Mouse (Mus musculus) forebrain, embryonic 15.5 days (tissue): Measurements from ENCODE around the gene Osbpl3. TPM values are rescaled to one million over a fixed set of nuclear protein-coding genes. Genes with fewer than 3 reads are reported as not detected.

Experiments
- ATAC-seq: fragments of 200-750 bp; cut with Nextera tagmentation; replicated peaks from 2 replicates; pipeline ENCODE4 v1.8.0; 2017; ENCODE audit warnings: mild to moderate bottlenecking, moderate TSS enrichment, moderate library complexity
- H3K27ac ChIP-seq: fragments of 300-500 bp; sonication (generic); replicated peaks from 2 replicates; pipeline ENCODE4 v1.5.1; 2015; ENCODE audit warnings: mild to moderate bottlenecking, inconsistent platforms
- H3K27me3 ChIP-seq: fragments of 300-500 bp; sonication (generic); 2 replicates; pipeline ENCODE4 v1.6.1; 2015; ENCODE audit warnings: inconsistent platforms
- H3K36me3 ChIP-seq: fragments of 300-500 bp; sonication (generic); 2 replicates; pipeline ENCODE4 v1.6.1; 2015; ENCODE audit warnings: mild to moderate bottlenecking, inconsistent platforms
- H3K4me1 ChIP-seq: fragments of 300-500 bp; sonication (generic); 2 replicates; pipeline ENCODE4 v1.6.1; 2015; ENCODE audit warnings: inconsistent platforms
- H3K4me2 ChIP-seq: fragments of 300-500 bp; sonication (generic); replicated peaks from 2 replicates; pipeline ENCODE4 v1.6.1; 2015; ENCODE audit warnings: mild to moderate bottlenecking, inconsistent platforms
- H3K4me3 ChIP-seq: fragments of 300-500 bp; sonication (generic); 2 replicates; pipeline ENCODE4 v1.5.1; 2015; ENCODE audit warnings: mild to moderate bottlenecking, inconsistent platforms
- H3K9ac ChIP-seq: fragments of 300-500 bp; sonication (generic); replicated peaks from 2 replicates; pipeline ENCODE4 v1.6.1; 2015; ENCODE audit warnings: mild to moderate bottlenecking, inconsistent platforms
- H3K9me3 ChIP-seq: fragments of 300-500 bp; sonication (generic); 2 replicates; pipeline ENCODE4 v1.6.1; 2016; ENCODE audit warnings: inconsistent platforms
- WGBS: fragments of 180-500 bp; shearing (Covaris S2); methylation state at CpG from one replicate; pipeline ENCODE4 v1.1.7; 2015; ENCODE audit warnings: mixed read lengths; 5-methylcytosine and 5-hydroxymethylcytosine counted together
- polyA plus RNA-seq: library from polyadenylated mRNA; unstranded; fragments of >200 nt; fragmentation: Nextera tagmentation; extraction: Ambion mirVana; gene quantifications from 2 replicates; pipeline ENCODE4 v1.2.1, GENCODE M21; 2015

Gene Osbpl3
- polyA plus RNA-seq, 1 experiment from 2014 or later, result 5.0 TPM

DNA sequence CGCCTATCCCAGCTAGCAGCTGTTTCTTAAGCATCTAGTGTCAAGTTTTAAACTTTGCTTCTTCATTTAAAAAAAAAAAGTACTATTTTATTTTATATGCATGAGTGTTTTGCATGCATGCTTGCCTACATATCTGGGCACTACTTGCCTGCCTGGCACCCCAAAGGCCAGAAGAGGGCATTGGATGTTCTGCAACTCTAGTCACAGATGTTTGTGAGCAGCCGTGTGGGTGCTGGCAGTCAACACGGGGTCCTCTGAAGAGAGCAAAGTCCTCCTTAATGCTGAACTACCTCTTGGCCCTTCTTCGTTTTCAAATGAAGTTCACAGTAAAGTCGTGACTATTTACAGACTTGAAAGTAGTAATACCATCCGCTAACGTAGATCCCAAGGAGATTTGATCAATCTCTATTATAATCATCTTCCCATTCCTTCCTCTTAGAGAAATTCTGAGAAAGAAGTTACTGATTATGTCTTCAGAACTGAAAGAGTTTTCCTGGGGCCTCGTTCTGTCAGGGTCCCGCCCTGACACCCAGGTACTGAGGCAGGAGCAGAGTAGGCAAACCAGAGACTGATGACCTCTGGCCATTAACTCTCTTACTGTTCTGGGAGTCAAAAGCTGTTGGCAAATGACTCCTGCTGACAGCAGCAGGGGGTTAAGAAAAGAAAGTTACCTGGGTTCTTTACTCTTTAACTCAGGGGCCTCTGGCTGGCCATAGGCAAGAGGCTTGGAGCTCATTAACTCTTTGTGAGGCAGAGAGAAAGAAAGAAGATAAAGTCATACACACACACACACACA lies 8.9 kb upstream of the Osbpl3 start:
- Histone ChIP-seq H3K9me3 (no peaks in the 10 kb centered on the region), H3K4me3 (no peak overlapping the region), H3K4me2 (no peak overlapping the region), H3K36me3 (no peaks in the 10 kb centered on the region), H3K4me1 (no peaks in the 10 kb centered on the region), H3K9ac (no peak overlapping the region), H3K27me3 (no peaks in the 10 kb centered on the region), H3K27ac (no peak overlapping the region)
- 83% methylated on average over 9 of the region's 9 CpGs for WGBS
- no peak for ATAC-seq

GRCm38 (mm10) chr6:50462026-50462425 lies 6.0 kb upstream of the Osbpl3 start:
- Histone ChIP-seq H3K4me1 (no peaks in the 10 kb centered on the region), H3K27me3 (no peaks in the 10 kb centered on the region), H3K27ac (no peak overlapping the region), H3K4me3 (no peak overlapping the region), H3K9me3 (no peaks in the 10 kb centered on the region), H3K36me3 (no peaks in the 10 kb centered on the region), H3K4me2 (no peak overlapping the region), H3K9ac (no peak overlapping the region)
- 91% methylated on average over 4 of the region's 4 CpGs for WGBS
- ATAC-seq, result no peak

- no peaks in the 10 kb centered on the region for H3K36me3 ChIP-seq
- H3K27me3 ChIP-seq, result no peaks in the 10 kb centered on the region
- H3K27ac ChIP-seq, result no peak overlapping the region
- no peak overlapping the region for H3K4me2 ChIP-seq
- no peak overlapping the region for H3K9ac ChIP-seq
- H3K4me1 ChIP-seq, result peaks cover 2% of the 10 kb centered on the region; the same call in 1 of the 2 replicates
- no peaks in the 10 kb centered on the region for H3K9me3 ChIP-seq
- 73% methylated on average over 3 of the region's 3 CpGs for WGBS
- H3K4me3 ChIP-seq, result no peak overlapping the region
- ATAC-seq, result no peak
Measured at GRCm38 (mm10) chr6:50461585-50461984, 5.6 kb upstream of the Osbpl3 start.

DNA sequence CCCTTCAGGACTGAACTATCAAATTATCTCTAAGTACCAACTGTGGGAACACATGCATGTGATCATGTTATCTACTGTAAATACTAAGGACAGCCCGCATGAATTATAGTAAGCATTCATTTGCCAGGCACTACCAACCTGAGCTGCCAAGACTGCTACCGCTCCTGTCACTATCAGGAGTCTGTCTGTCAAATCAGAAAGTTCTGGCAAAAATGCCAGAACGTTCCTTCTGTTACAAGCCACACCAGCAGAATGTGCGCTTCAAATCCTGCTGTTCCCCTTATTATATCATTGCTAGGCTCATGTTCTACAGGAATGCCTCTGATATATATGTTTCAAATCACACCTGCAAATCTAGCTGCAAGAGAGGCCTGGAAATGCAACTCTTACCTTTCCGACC lies 4.6 kb upstream of the Osbpl3 start:
- Histone ChIP-seq H3K36me3 (no peaks in the 10 kb centered on the region), H3K27me3 (no peaks in the 10 kb centered on the region), H3K9ac (no peak overlapping the region), H3K4me3 (no peak overlapping the region), H3K27ac (no peak overlapping the region), H3K4me1 (peaks cover 6% of the 10 kb centered on the region; the same call in 1 of the 2 replicates), H3K4me2 (no peak overlapping the region), H3K9me3 (no peaks in the 10 kb centered on the region)
- 75% methylated on average over 5 of the region's 5 CpGs for WGBS
- ATAC-seq, result no peak

- no peaks in the 10 kb centered on the region for H3K36me3 ChIP-seq
- ATAC-seq, result no peak
Measured at GRCm38 (mm10) chr6:50460246-50460645, 4.2 kb upstream of the Osbpl3 start.

DNA sequence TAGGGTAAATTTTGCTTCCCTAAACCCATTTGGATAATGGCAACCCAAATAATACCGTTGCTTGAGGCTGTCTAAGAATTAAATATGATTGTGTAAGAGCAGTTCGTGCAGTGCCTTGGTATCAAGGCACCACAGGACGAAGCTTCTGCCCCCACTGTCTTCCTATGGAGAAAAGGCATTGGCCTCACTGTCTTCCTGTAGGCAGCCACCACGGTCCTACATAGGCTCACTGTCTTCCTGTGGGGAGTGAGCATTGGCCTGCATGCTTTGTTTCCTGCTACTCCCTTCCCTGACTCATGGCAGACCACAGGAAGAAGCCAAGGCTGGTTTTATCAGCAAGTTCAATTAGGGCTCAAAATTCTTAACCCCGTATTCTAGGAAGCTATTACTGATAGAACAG lies 3.3 kb upstream of the Osbpl3 start:
- no peak overlapping the region for H3K4me3 ChIP-seq
- H3K4me2 ChIP-seq, result no peak overlapping the region
- H3K9me3 ChIP-seq, result no peaks in the 10 kb centered on the region
- H3K4me1 ChIP-seq, result peaks cover 12% of the 10 kb centered on the region; the same call in 1 of the 2 replicates
- ATAC-seq, result no peak
- no peak overlapping the region for H3K27ac ChIP-seq
- no peaks in the 10 kb centered on the region for H3K36me3 ChIP-seq
- H3K27me3 ChIP-seq, result no peaks in the 10 kb centered on the region
- H3K9ac ChIP-seq, result no peak overlapping the region
- 84% methylated on average over 5 of the region's 5 CpGs for WGBS

More at GRCm38 (mm10) chr6:50460246-50460645, 4.2 kb upstream of the Osbpl3 start:
- H3K4me3 ChIP-seq, result no peak overlapping the region
- H3K4me2 ChIP-seq, result no peak overlapping the region
- peaks cover 6% of the 10 kb centered on the region; the same call in 1 of the 2 replicates for H3K4me1 ChIP-seq
- no peaks in the 10 kb centered on the region for H3K27me3 ChIP-seq
- H3K9me3 ChIP-seq, result no peaks in the 10 kb centered on the region
- no peak overlapping the region for H3K27ac ChIP-seq
- H3K9ac ChIP-seq, result no peak overlapping the region

DNA sequence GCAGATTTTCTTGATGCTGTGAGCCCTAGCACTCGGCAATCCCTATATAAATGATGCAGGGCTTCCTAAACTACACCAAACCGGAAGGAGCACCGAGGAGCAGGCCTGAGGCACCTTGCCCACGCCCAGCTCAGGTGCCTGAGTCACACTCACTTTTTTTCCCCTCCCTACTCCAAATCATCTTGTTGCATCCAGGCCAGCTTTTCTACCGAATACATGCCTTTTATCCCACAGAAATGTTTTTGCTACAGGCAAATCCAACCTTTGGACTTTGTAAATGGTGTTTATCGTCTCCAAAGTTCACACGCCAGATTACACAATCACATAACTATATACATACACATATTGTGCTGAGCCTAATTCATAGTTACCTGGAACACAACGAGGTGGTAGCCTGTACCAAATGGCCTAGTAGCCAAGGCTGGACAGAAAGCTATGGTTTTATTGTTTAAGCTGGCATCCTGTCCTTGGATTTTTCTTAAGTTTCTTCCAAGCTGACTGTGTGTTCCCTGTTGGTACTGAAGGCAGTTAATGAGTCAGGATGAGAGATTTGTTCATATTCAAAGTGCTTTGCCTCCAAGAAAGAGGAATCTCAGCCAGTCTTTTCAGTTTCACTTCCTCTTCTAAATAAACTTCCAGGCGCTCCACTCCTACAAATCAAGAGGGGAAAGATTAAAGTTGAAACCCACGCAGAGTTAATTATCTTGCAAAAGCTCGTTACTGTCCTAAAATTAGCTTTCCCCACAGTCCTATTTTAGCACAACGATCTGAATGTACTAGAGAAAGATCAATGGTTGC lies 1.7 kb upstream of the Osbpl3 start:
- 75% methylated on average over 12 of the region's 12 CpGs for whole genome bisulfite sequencing
- no peak for ATAC-seq
- no peaks in the 10 kb centered on the region for H3K9me3 ChIP-seq
- no peak overlapping the region for H3K9ac ChIP-seq
- H3K36me3 ChIP-seq, result no peaks in the 10 kb centered on the region
- H3K27ac ChIP-seq, result no peak overlapping the region
- H3K27me3 ChIP-seq, result no peaks in the 10 kb centered on the region
- H3K4me2 ChIP-seq, result no peak overlapping the region
- H3K4me1 ChIP-seq, result peaks cover 14% of the 10 kb centered on the region; the same call in 1 of the 2 replicates
- no peak overlapping the region for H3K4me3 ChIP-seq

DNA sequence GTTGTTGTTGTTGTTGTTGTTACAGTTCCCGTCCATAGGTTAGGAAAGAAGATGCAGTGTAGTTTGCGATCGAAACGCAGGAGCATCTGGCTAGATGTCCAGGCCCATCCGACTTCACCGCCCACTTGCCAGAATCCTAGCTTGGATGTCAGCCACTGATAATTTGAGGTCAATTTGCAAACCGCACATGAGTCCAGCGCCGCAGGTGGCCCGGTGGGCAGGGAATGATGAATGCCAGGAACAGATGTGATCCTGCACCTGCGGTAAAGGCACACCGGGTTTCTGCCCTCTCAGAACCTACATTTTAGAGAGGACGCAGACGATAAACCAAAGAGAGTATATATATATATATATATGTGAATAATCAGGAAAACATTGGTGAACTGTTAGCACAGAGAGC lies 705 bp upstream of the Osbpl3 start:
- peak overlapping the region; percentile 63 for H3K4me3 ChIP-seq
- no peaks in the 10 kb centered on the region for H3K36me3 ChIP-seq
- no peaks in the 10 kb centered on the region for H3K27me3 ChIP-seq
- peak overlapping the region; percentile 81 for H3K4me2 ChIP-seq
- H3K27ac ChIP-seq, result no peak overlapping the region
- 65% methylated on average over 14 of the region's 14 CpGs for WGBS
- peaks cover 14% of the 10 kb centered on the region; the same call in 1 of the 2 replicates for H3K4me1 ChIP-seq
- H3K9me3 ChIP-seq, result no peaks in the 10 kb centered on the region
- no peak overlapping the region for H3K9ac ChIP-seq
- ATAC-seq, result no peak

GRCm38 (mm10) chr6:50455102-50455828 lies 736 bp downstream of the Osbpl3 start:
- peak overlapping the region; percentile 52 for H3K27ac ChIP-seq
- peak overlapping the region; percentile 63 for H3K4me3 ChIP-seq
- no peaks in the 10 kb centered on the region for H3K36me3 ChIP-seq
- H3K9me3 ChIP-seq, result no peaks in the 10 kb centered on the region
- peak overlapping the region; percentile 57 for H3K9ac ChIP-seq
- H3K27me3 ChIP-seq, result no peaks in the 10 kb centered on the region
- ATAC-seq, result peak; percentile 73
- WGBS, result under 1% methylated on average over 39 of the region's 39 CpGs
- peaks cover 14% of the 10 kb centered on the region; the same call in 1 of the 2 replicates for H3K4me1 ChIP-seq
- H3K4me2 ChIP-seq, result peak overlapping the region; percentile 81

DNA sequence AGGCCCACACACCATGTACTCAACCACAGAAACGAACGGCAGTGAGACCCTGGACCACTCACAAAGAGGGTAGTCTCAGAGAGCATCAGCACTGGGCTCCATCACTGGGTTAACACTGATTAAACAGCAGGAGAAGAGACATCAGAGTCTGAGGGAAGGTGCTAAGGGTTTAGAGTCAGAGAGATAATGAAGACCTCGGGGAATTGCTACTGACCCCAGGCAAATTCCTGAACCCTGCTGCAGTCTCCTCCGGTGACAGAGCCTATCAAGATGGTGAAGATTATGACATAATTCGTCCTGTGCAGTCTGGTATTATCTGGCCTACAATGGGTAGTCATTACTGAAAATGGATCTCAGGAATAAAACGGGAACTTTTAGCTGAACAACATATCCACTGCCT lies 2.4 kb downstream of the Osbpl3 start:
- Histone ChIP-seq H3K27ac (no peak overlapping the region), H3K27me3 (no peaks in the 10 kb centered on the region), H3K4me3 (no peak overlapping the region), H3K4me1 (peaks cover 14% of the 10 kb centered on the region; the same call in 1 of the 2 replicates), H3K9me3 (no peaks in the 10 kb centered on the region), H3K36me3 (no peaks in the 10 kb centered on the region), H3K9ac (no peak overlapping the region), H3K4me2 (no peak overlapping the region)
- WGBS, result 59% methylated on average over 6 of the region's 6 CpGs
- no peak for ATAC-seq

DNA sequence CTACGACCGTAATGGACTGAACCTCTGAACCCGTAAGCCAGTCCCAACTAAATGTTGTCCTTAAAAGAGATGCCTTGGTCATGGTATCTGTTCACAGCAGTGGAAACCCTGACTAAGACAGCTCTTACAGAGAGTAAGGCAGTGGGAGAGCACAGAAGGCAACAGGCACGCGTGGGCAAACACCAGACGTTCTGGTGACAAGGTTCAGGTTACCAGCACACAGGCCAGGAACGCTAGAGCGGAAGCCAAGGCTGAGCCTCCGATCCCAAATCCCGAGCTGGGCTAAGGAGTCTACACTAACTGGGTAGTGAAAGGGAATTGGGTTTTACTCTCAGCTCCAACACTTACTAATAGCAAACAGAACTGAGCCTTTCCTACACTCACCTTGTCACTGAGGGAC lies 3.8 kb downstream of the Osbpl3 start:
- H3K27me3 ChIP-seq, result no peaks in the 10 kb centered on the region
- no peak overlapping the region for H3K4me2 ChIP-seq
- no peaks in the 10 kb centered on the region for H3K36me3 ChIP-seq
- H3K9me3 ChIP-seq, result no peaks in the 10 kb centered on the region
- H3K4me1 ChIP-seq, result peaks cover 14% of the 10 kb centered on the region; the same call in 1 of the 2 replicates
- H3K9ac ChIP-seq, result no peak overlapping the region
- no peak overlapping the region for H3K4me3 ChIP-seq
- no peak for ATAC-seq
- 93% methylated on average over 10 of the region's 10 CpGs for WGBS
- H3K27ac ChIP-seq, result no peak overlapping the region

- ATAC-seq, result no peak; the same call in 1 of the 2 replicates
- WGBS, result 11% methylated on average over 2 of the region's 2 CpGs
Measured at GRCm38 (mm10) chr6:50445616-50446015, 10.4 kb downstream of the Osbpl3 start.

More at GRCm38 (mm10) chr6:50445616-50446015, 10.4 kb downstream of the Osbpl3 start:
- H3K9me3 ChIP-seq, result no peaks in the 10 kb centered on the region
- H3K4me3 ChIP-seq, result no peak overlapping the region
- no peak overlapping the region for H3K4me2 ChIP-seq
- no peaks in the 10 kb centered on the region for H3K27me3 ChIP-seq
- H3K27ac ChIP-seq, result no peak overlapping the region
- no peak overlapping the region for H3K9ac ChIP-seq
- no peaks in the 10 kb centered on the region for H3K36me3 ChIP-seq
- H3K4me1 ChIP-seq, result no peaks in the 10 kb centered on the region
